Mouse (Mus musculus): ENCODE data around the gene Tmem229b. TPM values are rescaled to one million over a fixed set of nuclear protein-coding genes. Genes with fewer than 3 reads are reported as not detected.
"Not testable (repeated sequence)": the region's sequence is repeated elsewhere in the genome, so short reads cannot be mapped to it uniquely, and the experiment has no call there.

The Tmem229b gene
- polyA plus RNA-seq, 1 experiment from 2014 or later = 11.8 TPM

GRCm38 (mm10) chr12:79039708-79040107, 32.3 kb upstream of the Tmem229b start:
- H3K9me3 ChIP-seq (replicated peaks) = no peaks in the 10 kb centered on the region
- no peak overlapping the region for H3K27ac ChIP-seq (replicated peaks)
- H3K36me3 ChIP-seq = no peaks in the 10 kb centered on the region
- H3K4me3 ChIP-seq (replicated peaks) = no peak overlapping the region
- WGBS = 61% methylated on average over 8 of the region's 8 CpGs
- ATAC-seq (ENCODE audit: insufficient number of reproducible peaks, low FRiP score, low TSS enrichment, low read depth) = no peak
- no peaks in the 10 kb centered on the region for H3K4me1 ChIP-seq
- H3K27me3 ChIP-seq = no peaks in the 10 kb centered on the region
- no peak overlapping the region for H3K9ac ChIP-seq
- H3K4me2 ChIP-seq (replicated peaks) = no peak overlapping the region

GRCm38 (mm10) chr12:79035349-79035748, 27.9 kb upstream of the Tmem229b start:
- Histone ChIP-seq H3K27me3 (no peaks in the 10 kb centered on the region), H3K4me1 (no peaks in the 10 kb centered on the region), H3K9me3 (replicated peaks) (no peaks in the 10 kb centered on the region), H3K27ac (replicated peaks) (no peak overlapping the region), H3K4me2 (replicated peaks) (no peak overlapping the region), H3K9ac (no peak overlapping the region), H3K4me3 (replicated peaks) (no peak overlapping the region), H3K36me3 (no peaks in the 10 kb centered on the region)
- 22% methylated on average over 3 of the region's 3 CpGs for WGBS
- ATAC-seq (ENCODE audit: insufficient number of reproducible peaks, low FRiP score, low TSS enrichment, low read depth) = no peak

GRCm38 (mm10) chr12:79034331-79034730, 26.9 kb upstream of the Tmem229b start:
- H3K4me1 ChIP-seq = no peaks in the 10 kb centered on the region
- 92% methylated on average over 2 of the region's 2 CpGs for WGBS
- no peak overlapping the region for H3K9ac ChIP-seq
- no peak for ATAC-seq (ENCODE audit: insufficient number of reproducible peaks, low FRiP score, low TSS enrichment, low read depth)
- H3K4me2 ChIP-seq (replicated peaks) = no peak overlapping the region
- H3K27ac ChIP-seq (replicated peaks) = no peak overlapping the region
- H3K9me3 ChIP-seq (replicated peaks) = no peaks in the 10 kb centered on the region
- no peak overlapping the region for H3K4me3 ChIP-seq (replicated peaks)
- H3K27me3 ChIP-seq = no peaks in the 10 kb centered on the region
- no peaks in the 10 kb centered on the region for H3K36me3 ChIP-seq

GRCm38 (mm10) chr12:79028911-79029861, 21.8 kb upstream of the Tmem229b start, which contains the start of gene Plekhh1:
Gene Plekhh1, plus strand, starts transcription at chr12:79029163.
- Histone ChIP-seq H3K4me1 (0 out of 2 replicates have a peak, but pooled peaks cover 3% of the 10 kb centered on the region), H3K9me3 (replicated peaks) (no peaks in the 10 kb centered on the region), H3K4me3 (replicated peaks) (peak within 1 kb of the TSS; percentile 70), H3K27me3 (no peaks in the 10 kb centered on the region), H3K4me2 (replicated peaks) (peak within 1 kb of the TSS; percentile 97), H3K36me3 (no peaks in the 10 kb centered on the region), H3K9ac (peak within 1 kb of the TSS; percentile 62), H3K27ac (replicated peaks) (peak within 1 kb of the TSS; percentile 28; the same call in 1 of the 2 replicates)
- WGBS = under 1% methylated on average over 76 of the region's 80 CpGs
- ATAC-seq (ENCODE audit: insufficient number of reproducible peaks, low FRiP score, low TSS enrichment, low read depth) = peak; percentile 74

- H3K9ac ChIP-seq; H3K36me3 ChIP-seq; H3K27me3 ChIP-seq; H3K4me3 ChIP-seq (replicated peaks); H3K4me2 ChIP-seq (replicated peaks); H3K27ac ChIP-seq (replicated peaks); H3K9me3 ChIP-seq (replicated peaks); H3K4me1 ChIP-seq; ATAC-seq (ENCODE audit: insufficient number of reproducible peaks, low FRiP score, low TSS enrichment, low read depth): not testable (repeated sequence)
- 93% methylated on average over 8 of the region's 8 CpGs for WGBS
These were observed 20.1 kb upstream of the Tmem229b start for GRCm38 (mm10) chr12:79027526-79027925.

- H3K27me3 ChIP-seq = no peaks in the 10 kb centered on the region
- no peaks in the 10 kb centered on the region for H3K4me1 ChIP-seq
- H3K4me3 ChIP-seq (replicated peaks) = no peak overlapping the region
- H3K36me3 ChIP-seq = no peaks in the 10 kb centered on the region
- H3K9ac ChIP-seq = no peak overlapping the region
- no peak for ATAC-seq (ENCODE audit: insufficient number of reproducible peaks, low FRiP score, low TSS enrichment, low read depth)
- H3K9me3 ChIP-seq (replicated peaks) = no peaks in the 10 kb centered on the region
- WGBS = 18% methylated on average over 3 of the region's 3 CpGs
- no peak overlapping the region for H3K4me2 ChIP-seq (replicated peaks)
- H3K27ac ChIP-seq (replicated peaks) = no peak overlapping the region
These were observed 15.5 kb upstream of the Tmem229b start for GRCm38 (mm10) chr12:79022882-79023281.

GRCm38 (mm10) chr12:79021902-79022301, 14.5 kb upstream of the Tmem229b start:
- no peaks in the 10 kb centered on the region for H3K4me1 ChIP-seq
- no peak overlapping the region for H3K4me2 ChIP-seq (replicated peaks)
- H3K9ac ChIP-seq = no peak overlapping the region

GRCm38 (mm10) chr12:79017994-79018399, 10.6 kb upstream of the Tmem229b start:
- WGBS = 47% methylated on average over 4 of the region's 4 CpGs
- Histone ChIP-seq H3K9ac (no peak overlapping the region), H3K27ac (replicated peaks) (no peak overlapping the region), H3K4me1 (no peaks in the 10 kb centered on the region), H3K4me2 (replicated peaks) (no peak overlapping the region), H3K27me3 (no peaks in the 10 kb centered on the region), H3K36me3 (no peaks in the 10 kb centered on the region), H3K9me3 (replicated peaks) (no peaks in the 10 kb centered on the region), H3K4me3 (replicated peaks) (no peak overlapping the region)
- ATAC-seq (ENCODE audit: insufficient number of reproducible peaks, low FRiP score, low TSS enrichment, low read depth) = peak; percentile 54

More at GRCm38 (mm10) chr12:79021902-79022301, 14.5 kb upstream of the Tmem229b start:
- WGBS = 78% methylated on average over 1 of the region's 1 CpGs
- ATAC-seq (ENCODE audit: insufficient number of reproducible peaks, low FRiP score, low TSS enrichment, low read depth) = no peak
- Histone ChIP-seq H3K27me3 (no peaks in the 10 kb centered on the region), H3K27ac (replicated peaks) (no peak overlapping the region), H3K4me3 (replicated peaks) (no peak overlapping the region), H3K9me3 (replicated peaks) (no peaks in the 10 kb centered on the region), H3K36me3 (no peaks in the 10 kb centered on the region)

- Histone ChIP-seq H3K4me2 (replicated peaks) (no peak overlapping the region), H3K4me1 (no peaks in the 10 kb centered on the region), H3K4me3 (replicated peaks) (no peak overlapping the region), H3K27me3 (no peaks in the 10 kb centered on the region), H3K36me3 (no peaks in the 10 kb centered on the region), H3K9me3 (replicated peaks) (no peaks in the 10 kb centered on the region), H3K27ac (replicated peaks) (no peak overlapping the region), H3K9ac (no peak overlapping the region)
- no peak for ATAC-seq (ENCODE audit: insufficient number of reproducible peaks, low FRiP score, low TSS enrichment, low read depth)
- WGBS = 31% methylated on average over 5 of the region's 5 CpGs
These were observed 8.7 kb upstream of the Tmem229b start for GRCm38 (mm10) chr12:79016109-79016508.

- Histone ChIP-seq H3K9ac (no peak overlapping the region), H3K27ac (replicated peaks) (no peak overlapping the region), H3K4me2 (replicated peaks) (no peak overlapping the region), H3K9me3 (replicated peaks) (no peaks in the 10 kb centered on the region), H3K36me3 (no peaks in the 10 kb centered on the region), H3K4me3 (replicated peaks) (no peak overlapping the region), H3K27me3 (peaks cover 6% of the 10 kb centered on the region), H3K4me1 (peaks cover 9% of the 10 kb centered on the region)
- no peak for ATAC-seq (ENCODE audit: insufficient number of reproducible peaks, low FRiP score, low TSS enrichment, low read depth)
- 25% methylated on average over 3 of the region's 3 CpGs for WGBS
These were observed 3.1 kb upstream of the Tmem229b start for GRCm38 (mm10) chr12:79010569-79010968.

GRCm38 (mm10) chr12:79006478-79007125, 825 bp downstream of the Tmem229b start:
- under 1% methylated on average over 51 of the region's 53 CpGs for WGBS

More at GRCm38 (mm10) chr12:79006478-79007125, 825 bp downstream of the Tmem229b start:
- peaks cover 12% of the 10 kb centered on the region for H3K27me3 ChIP-seq
- ATAC-seq (ENCODE audit: insufficient number of reproducible peaks, low FRiP score, low TSS enrichment, low read depth) = peak; percentile 71
- H3K27ac ChIP-seq (replicated peaks) = no peak overlapping the region
- no peaks in the 10 kb centered on the region for H3K9me3 ChIP-seq (replicated peaks)
- peaks cover 9% of the 10 kb centered on the region for H3K4me1 ChIP-seq
- no peaks in the 10 kb centered on the region for H3K36me3 ChIP-seq
- H3K4me2 ChIP-seq (replicated peaks) = peak overlapping the region; percentile 94
- peak overlapping the region; percentile 74 for H3K9ac ChIP-seq
- peak overlapping the region; percentile 89 for H3K4me3 ChIP-seq (replicated peaks)

Data from embryonic facial prominence, embryonic 15.5 days (tissue).